Mouse (Mus musculus) midbrain, embryonic 11.5 days (tissue): ENCODE measurements around the gene Lgals3bp. TPM values are rescaled to one million over a fixed set of nuclear protein-coding genes. Genes with fewer than 3 reads are reported as not detected.

Source experiments
- ATAC-seq: fragments of 200-750 bp; cut with Nextera tagmentation; 2 replicates; pipeline ENCODE4 v1.8.0; 2017; ENCODE audit warnings: moderate TSS enrichment, moderate library complexity; ENCODE audit not compliant: low FRiP score
- DNase-seq: peaks from one replicate; pipeline ENCODE4 v3.0.0; 2015; ENCODE audit warnings: low spot score; ENCODE audit errors: missing footprints
- H3K27ac ChIP-seq: fragments of 300-500 bp; sonication (generic); 2 replicates; pipeline ENCODE4 v1.5.1; 2014; ENCODE audit warnings: low read depth, low read length
- H3K27me3 ChIP-seq: fragments of 300-500 bp; sonication (generic); 2 replicates; pipeline ENCODE4 v1.6.1; 2014; ENCODE audit warnings: mild to moderate bottlenecking, low read length, moderate library complexity, mixed read lengths; ENCODE audit not compliant: control insufficient read depth, insufficient read depth
- H3K36me3 ChIP-seq: fragments of 300-500 bp; sonication (generic); 2 replicates; pipeline ENCODE4 v1.6.1; 2014; ENCODE audit warnings: mild to moderate bottlenecking, low read length, moderate library complexity, mixed read lengths; ENCODE audit not compliant: control insufficient read depth, insufficient read depth
- H3K4me1 ChIP-seq: fragments of 300-500 bp; sonication (generic); 2 replicates; pipeline ENCODE4 v1.6.1; 2014; ENCODE audit warnings: low read length; ENCODE audit not compliant: control insufficient read depth, insufficient read depth
- H3K4me2 ChIP-seq: fragments of 300-500 bp; sonication (generic); 2 replicates; pipeline ENCODE4 v1.6.1; 2014; ENCODE audit warnings: mild to moderate bottlenecking, moderate library complexity
- H3K4me3 ChIP-seq: fragments of 300-500 bp; sonication (generic); 2 replicates; pipeline ENCODE4 v1.5.1; 2014; ENCODE audit warnings: low read depth, low read length
- H3K9ac ChIP-seq: fragments of 300-500 bp; sonication (generic); 2 replicates; pipeline ENCODE4 v1.6.1; 2014; ENCODE audit warnings: low read length
- H3K9me3 ChIP-seq: fragments of 300-500 bp; sonication (generic); 2 replicates; pipeline ENCODE4 v1.6.1; 2016; ENCODE audit warnings: low read length; ENCODE audit not compliant: control insufficient read depth
- WGBS: fragments of 180-500 bp; shearing (Covaris S2); extraction: QIAGEN DNeasy Blood & Tissue Kit; methylation state at CpG from one replicate; pipeline ENCODE4 v1.1.7; 2014; 5-methylcytosine and 5-hydroxymethylcytosine counted together
- polyA plus RNA-seq: library from polyadenylated mRNA; unstranded; fragments of >200 nt; fragmentation: Nextera tagmentation; extraction: Ambion mirVana; gene quantifications from 2 replicates; pipeline ENCODE4 v1.2.1, GENCODE M21; 2014

Lgals3bp gene
- polyA plus RNA-seq, 1 experiment from 2014 or later, result 1.8 TPM

DNA sequence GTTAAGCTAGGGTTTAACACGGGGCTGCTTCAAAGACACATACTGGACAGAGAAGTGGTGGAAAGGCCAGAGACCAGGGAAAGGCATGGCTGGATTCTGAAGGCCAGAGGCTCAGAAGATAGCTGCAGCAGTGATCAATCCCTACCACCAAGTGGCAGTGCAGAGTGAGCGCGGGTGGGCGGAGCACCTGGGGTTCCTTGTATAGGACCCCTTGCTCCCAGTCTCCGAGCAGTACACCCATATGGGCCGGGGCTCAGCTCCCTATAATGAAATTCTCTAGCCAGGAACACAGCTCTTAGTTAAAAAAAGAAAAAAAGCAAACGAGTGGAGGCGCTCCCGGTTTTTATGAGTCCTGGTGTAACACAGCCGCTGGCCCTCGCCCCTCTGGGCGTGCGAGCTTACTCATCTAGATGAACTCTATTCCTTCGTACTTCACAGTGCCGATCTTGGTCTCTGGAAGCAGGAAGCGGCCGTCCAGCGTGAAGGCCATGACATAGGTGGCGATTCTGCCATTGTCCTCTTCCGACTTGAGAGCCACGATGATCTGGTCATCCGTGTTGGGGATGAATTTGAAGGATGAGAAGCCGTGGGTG, 5.5 kb upstream of the Lgals3bp start:
- H3K9ac ChIP-seq, result no peak overlapping the region
- H3K36me3 ChIP-seq, result peaks cover 4% of the 10 kb centered on the region
- DNase-seq (no peak), ATAC-seq (no peak)
- H3K4me3 ChIP-seq, result no peak overlapping the region
- H3K4me2 ChIP-seq, result no peak overlapping the region
- H3K4me1 ChIP-seq, result no peaks in the 10 kb centered on the region
- no peak overlapping the region for H3K27ac ChIP-seq
- 87% methylated on average over 23 of the region's 23 CpGs for WGBS
- no peaks in the 10 kb centered on the region for H3K27me3 ChIP-seq
- H3K9me3 ChIP-seq, result no peaks in the 10 kb centered on the region

- H3K27me3 ChIP-seq, result no peaks in the 10 kb centered on the region
- H3K4me3 ChIP-seq, result no peak overlapping the region
- H3K27ac ChIP-seq, result no peak overlapping the region
- no peak overlapping the region for H3K4me2 ChIP-seq
- no peaks in the 10 kb centered on the region for H3K4me1 ChIP-seq
- no peak for ATAC-seq
- no peak for DNase-seq
- H3K9ac ChIP-seq, result no peak overlapping the region
- no peaks in the 10 kb centered on the region for H3K9me3 ChIP-seq
- 97% methylated on average over 5 of the region's 5 CpGs for WGBS
- peaks cover 4% of the 10 kb centered on the region for H3K36me3 ChIP-seq
Observed at GRCm38 (mm10) chr11:118406521-118406920, 4.6 kb upstream of the Lgals3bp start.

GRCm38 (mm10) chr11:118405311-118405710, 3.4 kb upstream of the Lgals3bp start:
- WGBS, result 93% methylated on average over 8 of the region's 8 CpGs
- Histone ChIP-seq H3K9ac (no peak overlapping the region), H3K4me3 (no peak overlapping the region), H3K27me3 (no peaks in the 10 kb centered on the region), H3K9me3 (no peaks in the 10 kb centered on the region), H3K36me3 (peaks cover 4% of the 10 kb centered on the region), H3K4me1 (no peaks in the 10 kb centered on the region), H3K27ac (no peak overlapping the region), H3K4me2 (no peak overlapping the region)
- no peak for DNase-seq
- no peak for ATAC-seq

DNA sequence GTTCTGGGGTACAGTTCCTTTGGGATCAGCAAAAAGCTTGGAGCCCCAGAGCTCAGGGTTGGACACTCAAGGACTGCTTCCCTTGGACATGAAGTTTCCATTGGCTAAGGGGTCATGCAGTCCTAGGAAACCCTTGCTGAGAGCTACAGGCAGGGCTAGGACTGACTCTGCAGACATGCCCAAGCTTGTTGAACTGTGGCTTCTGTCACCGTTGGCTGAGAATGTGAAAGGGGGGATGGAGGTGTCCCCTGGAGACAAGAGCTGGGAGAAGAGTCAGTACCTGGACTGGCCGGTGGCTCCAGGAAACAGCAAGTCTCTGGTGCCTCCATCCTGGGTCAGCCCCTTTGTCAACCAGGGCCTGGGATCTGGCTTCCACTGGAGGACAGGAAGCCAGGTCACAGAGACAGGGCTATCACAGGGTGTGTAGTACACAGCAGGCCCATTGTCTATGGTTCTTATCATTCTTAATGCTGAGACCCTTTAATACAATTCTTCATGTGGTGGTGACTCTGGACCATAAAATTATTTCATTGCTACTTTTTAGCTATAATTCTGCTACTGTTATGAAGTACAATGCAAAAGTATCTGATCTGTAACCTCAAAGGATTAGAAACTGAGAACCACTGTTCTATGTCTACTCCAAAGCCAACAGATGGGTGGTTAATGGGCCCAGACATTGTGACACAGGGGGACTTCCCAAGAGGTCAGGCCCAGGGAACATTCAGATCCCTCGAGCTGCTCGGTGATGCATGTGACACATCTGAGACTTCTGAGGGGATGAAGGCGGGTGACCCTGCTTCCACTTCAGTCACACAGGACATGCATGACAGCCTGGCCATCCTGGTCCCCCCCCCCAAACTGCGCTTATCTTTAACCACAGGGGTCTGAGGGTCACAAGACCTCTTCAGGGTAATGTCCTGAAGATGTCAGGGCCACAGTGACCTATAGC, 2.3 kb upstream of the Lgals3bp start:
- Histone ChIP-seq H3K4me2 (no peak overlapping the region), H3K27ac (no peak overlapping the region), H3K9me3 (no peaks in the 10 kb centered on the region), H3K36me3 (peaks cover 4% of the 10 kb centered on the region), H3K4me3 (no peak overlapping the region), H3K9ac (no peak overlapping the region), H3K4me1 (no peaks in the 10 kb centered on the region), H3K27me3 (no peaks in the 10 kb centered on the region)
- DNase-seq (no peak), ATAC-seq (no peak)
- WGBS, result 66% methylated on average over 6 of the region's 6 CpGs

DNA sequence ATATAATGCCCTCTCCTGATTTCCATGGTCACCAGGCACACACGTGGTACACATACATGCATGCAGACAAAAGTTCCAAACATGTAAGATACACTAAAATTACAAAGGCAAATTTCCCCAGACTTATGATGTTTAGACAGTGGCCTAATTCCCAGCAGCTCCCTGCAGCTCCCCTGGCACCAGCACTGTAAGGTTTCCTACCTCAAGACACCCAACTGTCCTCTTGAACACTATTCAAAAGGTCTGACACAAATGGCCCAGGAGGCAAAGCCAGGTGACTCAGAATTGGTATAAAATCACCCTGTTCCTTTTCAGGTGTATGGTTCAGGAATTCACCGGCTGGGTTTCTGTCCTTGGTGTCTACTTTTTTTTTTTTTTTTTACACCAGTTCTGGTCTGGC, 1.3 kb upstream of the Lgals3bp start:
- no peaks in the 10 kb centered on the region for H3K4me1 ChIP-seq
- H3K27ac ChIP-seq, result no peak overlapping the region
- H3K4me2 ChIP-seq, result no peak overlapping the region
- 92% methylated on average over 2 of the region's 2 CpGs for WGBS
- no peak for ATAC-seq
- H3K36me3 ChIP-seq, result peaks cover under 1% of the 10 kb centered on the region; the same call in 1 of the 2 replicates
- no peak overlapping the region for H3K4me3 ChIP-seq
- H3K9me3 ChIP-seq, result no peaks in the 10 kb centered on the region
- no peak for DNase-seq
- no peak overlapping the region for H3K9ac ChIP-seq
- no peaks in the 10 kb centered on the region for H3K27me3 ChIP-seq

- Histone ChIP-seq H3K36me3 (no peaks in the 10 kb centered on the region), H3K4me1 (no peaks in the 10 kb centered on the region), H3K27ac (no peak overlapping the region), H3K9me3 (no peaks in the 10 kb centered on the region), H3K4me2 (no peak overlapping the region), H3K27me3 (no peaks in the 10 kb centered on the region), H3K4me3 (no peak overlapping the region), H3K9ac (no peak overlapping the region)
- DNase-seq (no peak), ATAC-seq (no peak)
- WGBS, result 86% methylated on average over 4 of the region's 4 CpGs
Observed at GRCm38 (mm10) chr11:118401195-118401594, 697 bp downstream of the Lgals3bp start.

DNA sequence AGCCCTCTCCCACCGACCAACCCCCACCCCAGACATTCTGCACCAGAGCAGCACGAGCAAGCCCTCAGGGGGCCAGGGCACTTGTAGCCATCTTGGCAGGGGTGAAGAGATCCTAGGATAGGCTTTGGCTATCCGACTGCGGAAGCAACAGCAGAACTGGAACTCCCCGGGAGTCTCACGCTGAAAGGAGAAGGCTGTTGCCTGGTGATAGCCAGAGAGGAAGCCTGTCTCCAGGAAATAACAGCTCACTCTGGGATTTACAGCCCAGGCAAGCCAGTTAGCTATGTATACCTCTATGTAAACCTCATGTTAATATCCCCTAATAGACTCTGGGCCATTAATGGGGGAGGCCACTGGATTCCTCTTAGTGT, 1.3 kb downstream of the Lgals3bp start:
- Histone ChIP-seq H3K9me3 (no peaks in the 10 kb centered on the region), H3K4me3 (no peak overlapping the region), H3K27ac (no peak overlapping the region), H3K4me1 (no peaks in the 10 kb centered on the region), H3K27me3 (no peaks in the 10 kb centered on the region), H3K36me3 (no peaks in the 10 kb centered on the region), H3K9ac (no peak overlapping the region), H3K4me2 (no peak overlapping the region)
- no peak for DNase-seq
- no peak for ATAC-seq
- 46% methylated on average over 6 of the region's 6 CpGs for WGBS

GRCm38 (mm10) chr11:118399891-118400565, 1.9 kb downstream of the Lgals3bp start:
- WGBS, result 74% methylated on average over 5 of the region's 5 CpGs

More at GRCm38 (mm10) chr11:118399891-118400565, 1.9 kb downstream of the Lgals3bp start:
- Histone ChIP-seq H3K4me2 (no peak overlapping the region), H3K27me3 (no peaks in the 10 kb centered on the region), H3K4me1 (no peaks in the 10 kb centered on the region), H3K4me3 (no peak overlapping the region), H3K9ac (no peak overlapping the region), H3K36me3 (no peaks in the 10 kb centered on the region), H3K27ac (no peak overlapping the region), H3K9me3 (no peaks in the 10 kb centered on the region)
- ATAC-seq (no peak), DNase-seq (no peak)
